ENCODE assay signal across 10 mouse cellular contexts in the genomic region with DNA sequence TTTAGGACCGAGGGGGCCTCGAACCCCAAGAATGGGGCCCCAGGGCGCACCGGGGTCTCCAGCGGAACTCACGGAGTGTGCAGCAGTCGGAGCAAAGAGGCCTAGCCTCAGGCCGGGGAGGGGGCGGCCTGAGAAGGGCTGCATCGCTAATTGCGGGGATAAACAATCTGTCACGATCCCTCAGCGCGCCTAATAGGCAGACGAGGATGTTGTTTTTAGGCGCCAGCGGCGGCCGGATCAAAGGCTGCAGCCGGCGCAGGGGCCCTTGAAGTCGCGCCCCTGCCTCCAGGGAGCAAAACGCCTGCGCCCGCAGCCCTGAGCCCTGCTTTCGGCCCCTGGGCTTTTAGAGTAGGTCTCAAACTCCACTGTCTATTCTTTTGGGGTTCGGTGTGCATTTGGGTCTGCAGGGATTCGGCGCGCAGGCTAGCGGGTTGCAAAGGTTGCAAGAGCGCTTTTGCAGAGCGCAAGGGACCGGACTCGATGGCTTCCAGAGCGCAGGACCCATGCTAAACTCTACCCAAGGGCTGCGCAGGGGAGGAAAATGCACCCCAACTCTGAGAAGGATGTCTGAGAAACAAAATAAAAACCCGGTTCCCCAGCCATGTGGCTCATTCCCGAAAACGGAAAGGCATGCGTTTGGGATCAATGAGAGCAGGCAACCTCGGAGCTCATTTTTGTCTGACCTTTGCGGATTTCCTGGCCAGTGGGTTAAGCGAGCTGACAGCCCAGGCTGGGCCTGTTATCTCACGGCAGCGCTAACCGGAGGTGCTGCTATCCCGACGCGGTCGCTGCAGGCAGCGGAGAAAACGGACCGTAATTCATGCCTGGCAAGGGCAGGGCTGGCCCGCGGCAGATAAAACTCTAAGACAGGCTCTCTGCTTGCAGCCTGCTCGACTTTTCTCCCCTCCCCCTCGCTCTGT. TPM values are rescaled to one million over a fixed set of nuclear protein-coding genes. Genes with fewer than 3 reads are reported as not detected.
DNase-seq lines count a peak whose midpoint lies in the region; ATAC-seq and TF ChIP-seq lines count a peak whose summit lies in the region.
"Had no signal": no experiment of that assay in that cellular context is flagged by ENCODE, and none has a peak within 500 bp of the region (broad histone marks: within the 10 kb centered on the region; RNA-seq: fewer than 3 reads in every experiment).

No protein-coding gene starts in this region.

- peaks cover 97% of the 10 kb centered on the region for H3K27me3 ChIP-seq in midbrain, embryonic 11.5 days (ENCODE audit: control insufficient read depth, insufficient read depth, low read length)
- H3K27me3 ChIP-seq in midbrain, postnatal 0 days (ENCODE audit: insufficient read depth, low read length): peaks cover 67% of the 10 kb centered on the region
- H3K27me3 ChIP-seq in forebrain, embryonic 14.5 days (replicated peaks; ENCODE audit: control insufficient read depth, insufficient read depth, low read length): peaks cover 89% of the 10 kb centered on the region
- H3K27me3 ChIP-seq in limb, embryonic 12.5 days: peaks cover 91% of the 10 kb centered on the region
- H3K27me3 ChIP-seq in stomach, postnatal 0 days (ENCODE audit: control insufficient read depth, insufficient read depth, low read length): peaks cover 45% of the 10 kb centered on the region

- H3K9me3 ChIP-seq in midbrain, embryonic 11.5 days (ENCODE audit: control insufficient read depth, low read length): no peaks in the 10 kb centered on the region; the same call in 1 of the 2 replicates
- H3K9me3 ChIP-seq in midbrain, postnatal 0 days (ENCODE audit: low read length): no peaks in the 10 kb centered on the region
- H3K9me3 ChIP-seq in forebrain, embryonic 14.5 days (replicated peaks; ENCODE audit: control insufficient read depth, low read length): no peaks in the 10 kb centered on the region
- H3K9me3 ChIP-seq in limb, embryonic 12.5 days: 0 out of 2 replicates have a peak, but pooled peaks cover 5% of the 10 kb centered on the region
- H3K9me3 ChIP-seq in stomach, postnatal 0 days (ENCODE audit: control insufficient read depth, low read length): no peaks in the 10 kb centered on the region

- H3K4me1 ChIP-seq in midbrain, embryonic 11.5 days (ENCODE audit: control insufficient read depth, insufficient read depth, low read length): peaks cover 41% of the 10 kb centered on the region
- H3K4me1 ChIP-seq in midbrain, postnatal 0 days (ENCODE audit: insufficient read depth, low read length): no peaks in the 10 kb centered on the region
- H3K4me1 ChIP-seq in forebrain, embryonic 14.5 days (ENCODE audit: control insufficient read depth, insufficient read depth, low read length): peaks cover 7% of the 10 kb centered on the region
- H3K4me1 ChIP-seq in limb, embryonic 12.5 days (replicated peaks): peaks cover 47% of the 10 kb centered on the region
- peaks cover 6% of the 10 kb centered on the region for H3K4me1 ChIP-seq in stomach, postnatal 0 days (replicated peaks; ENCODE audit: control insufficient read depth, insufficient read depth)

- no peak overlapping the region for H3K9ac ChIP-seq in midbrain, embryonic 11.5 days (ENCODE audit: low read length)
- H3K9ac ChIP-seq in midbrain, postnatal 0 days (replicated peaks; ENCODE audit: low read length, poor library complexity, severe bottlenecking): no peak overlapping the region
- no peak overlapping the region for H3K9ac ChIP-seq in forebrain, embryonic 14.5 days (ENCODE audit: low read length)
- peak overlapping the region; percentile 45; the same call in 1 of the 2 replicates for H3K9ac ChIP-seq in limb, embryonic 12.5 days (replicated peaks)
- no peak overlapping the region for H3K9ac ChIP-seq in stomach, postnatal 0 days (ENCODE audit: low read length)

- TF ChIP-seq CTCF in midbrain, postnatal 0 days (IDR thresholded peaks at IDR 0.05): no peak
- no peak for TF ChIP-seq CTCF in stomach, postnatal 0 days (IDR thresholded peaks at IDR 0.05; ENCODE audit: low read depth)

- peak overlapping the region; percentile 4; the same call in 1 of the 2 replicates for H3K4me3 ChIP-seq in midbrain, embryonic 11.5 days (ENCODE audit: low read depth, low read length)
- H3K4me3 ChIP-seq in midbrain, postnatal 0 days (ENCODE audit: low read depth, low read length): no peak overlapping the region
- H3K4me3 ChIP-seq in forebrain, embryonic 14.5 days (ENCODE audit: low read depth, low read length): peak overlapping the region; percentile 5; the same call in 1 of the 2 replicates
- H3K4me3 ChIP-seq in limb, embryonic 12.5 days (replicated peaks): peak overlapping the region; percentile 29
- H3K4me3 ChIP-seq in stomach, postnatal 0 days (ENCODE audit: low read depth, low read length): 0 out of 2 replicates have a peak overlapping the region, but pooled peaks have one; percentile 2

- no peaks in the 10 kb centered on the region for H3K36me3 ChIP-seq in midbrain, embryonic 11.5 days (ENCODE audit: control insufficient read depth, insufficient read depth, low read length)
- no peaks in the 10 kb centered on the region for H3K36me3 ChIP-seq in midbrain, postnatal 0 days (ENCODE audit: insufficient read depth, low read length)
- H3K36me3 ChIP-seq in forebrain, embryonic 14.5 days (ENCODE audit: control insufficient read depth, insufficient read depth, low read length): no peaks in the 10 kb centered on the region
- H3K36me3 ChIP-seq in limb, embryonic 12.5 days: no peaks in the 10 kb centered on the region
- H3K36me3 ChIP-seq in stomach, postnatal 0 days (ENCODE audit: control insufficient read depth, insufficient read depth, low read length): no peaks in the 10 kb centered on the region

- TF ChIP-seq EP300 in stomach, postnatal 0 days (optimal IDR thresholded peaks at IDR 0.05): no peak

- peak overlapping the region; percentile 33 for H3K4me2 ChIP-seq in midbrain, embryonic 11.5 days
- H3K4me2 ChIP-seq in midbrain, postnatal 0 days (ENCODE audit: low read depth, low read length, poor library complexity, severe bottlenecking): no peak overlapping the region
- H3K4me2 ChIP-seq in forebrain, embryonic 14.5 days (ENCODE audit: low read length): peak overlapping the region; percentile 26
- peak overlapping the region; percentile 85 for H3K4me2 ChIP-seq in limb, embryonic 12.5 days
- no peak overlapping the region for H3K4me2 ChIP-seq in stomach, postnatal 0 days (replicated peaks; ENCODE audit: low read depth)

- no peak overlapping the region for H3K27ac ChIP-seq in midbrain, embryonic 11.5 days (ENCODE audit: low read depth, low read length)
- H3K27ac ChIP-seq in midbrain, postnatal 0 days (ENCODE audit: low read depth, low read length): no peak overlapping the region
- H3K27ac ChIP-seq in forebrain, embryonic 14.5 days (ENCODE audit: low read depth, low read length): 0 out of 2 replicates have a peak overlapping the region, but pooled peaks have one; percentile 14
- peak overlapping the region; percentile 82 for H3K27ac ChIP-seq in limb, embryonic 12.5 days
- no peak overlapping the region for H3K27ac ChIP-seq in stomach, postnatal 0 days (replicated peaks)

- DNase-seq in midbrain, embryonic 11.5 days (ENCODE audit: low spot score, missing footprints): peak; percentile 96
- no peak for DNase-seq in midbrain, postnatal 0 days (ENCODE audit: low spot score)
- DNase-seq in forebrain, embryonic 14.5 days (ENCODE audit: low spot score): no peak
- DNase-seq in stomach, postnatal 0 days (ENCODE audit: low spot score): no peak
- DNase-seq in layer of hippocampus, adult 9-11 months: no peak
- no peak for DNase-seq in thymus, postnatal 0 days (ENCODE audit: low spot score)
- no peak for DNase-seq in kidney, postnatal 14 days
- DNase-seq: cerebellum, adult 9-11 months; lung, postnatal 10 days had no signal

- no peak for ATAC-seq in midbrain, embryonic 11.5 days (ENCODE audit: low FRiP score)
- no peak for ATAC-seq in midbrain, postnatal 0 days (ENCODE audit: low FRiP score)
- ATAC-seq in forebrain, embryonic 14.5 days: no peak
- no peak for ATAC-seq in limb, embryonic 12.5 days (ENCODE audit: insufficient number of reproducible peaks, insufficient read depth, low FRiP score, low TSS enrichment, low read depth)
- ATAC-seq in stomach, postnatal 0 days (ENCODE audit: low FRiP score, low TSS enrichment): no peak

- WGBS in midbrain, embryonic 11.5 days: under 1% methylated on average over 59 of the region's 59 CpGs
- WGBS in midbrain, postnatal 0 days: 1% methylated on average over 57 of the region's 59 CpGs
- WGBS in forebrain, embryonic 14.5 days: 1% methylated on average over 59 of the region's 59 CpGs
- WGBS in limb, embryonic 12.5 days: under 1% methylated on average over 59 of the region's 59 CpGs
- 3% methylated on average over 59 of the region's 59 CpGs for WGBS in stomach, postnatal 0 days

RNA-seq across cellular contexts. Expression of a gene that starts 2.6 kb away (rescaled TPM):
- polyA plus RNA-seq in midbrain, embryonic 11.5 days (2014; fragmentation: Nextera tagmentation; extraction: Ambion mirVana): 89.8 and 104 TPM in 2 replicates
- total RNA-seq in midbrain, postnatal 0 days (2014; rRNA removed): 12.2 and 12.3 TPM in 2 replicates
- polyA plus RNA-seq in midbrain, postnatal 0 days (2015; fragmentation: Nextera tagmentation; extraction: Ambion mirVana): 8.0 and 8.3 TPM in 2 replicates
- 12.5 and 16.1 TPM in 2 replicates for polyA plus RNA-seq in forebrain, embryonic 14.5 days (2014; fragmentation: Nextera tagmentation; extraction: Ambion mirVana)
- 462 and 487 TPM in 2 replicates for polyA plus RNA-seq in limb, embryonic 12.5 days (2016; fragmentation: Nextera tagmentation; extraction: Ambion mirVana)
- polyA plus RNA-seq in stomach, postnatal 0 days (2015; fragmentation: Nextera tagmentation; extraction: Ambion mirVana): 1.1 TPM in 2 replicates
- 1.7 and 2.2 TPM in 2 replicates for polyA plus RNA-seq in thymus, postnatal 0 days (2015; fragmentation: Nextera tagmentation; extraction: Ambion mirVana)

Comparison
In these comparisons a context has a peak if more than half of its experiments do, and no peak if none do; other contexts are left out.
1. H3K4me2 ChIP-seq: peak in midbrain, embryonic 11.5 days (single experiment), forebrain, embryonic 14.5 days (single experiment) and limb, embryonic 12.5 days (single experiment); none in midbrain, postnatal 0 days (single experiment) and stomach, postnatal 0 days (single experiment).
2. H3K27ac ChIP-seq: peak in forebrain, embryonic 14.5 days (single experiment) and limb, embryonic 12.5 days (single experiment); none in midbrain, embryonic 11.5 days (single experiment), midbrain, postnatal 0 days (single experiment) and stomach, postnatal 0 days (single experiment).